Mouse (Mus musculus) stomach, postnatal 0 days (tissue): ENCODE data around the gene Mepe. TPM values are rescaled to one million over a fixed set of nuclear protein-coding genes. Genes with fewer than 3 reads are reported as not detected.
A peak's percentile ranks its signal among the peaks of the same experiment; 100 is the strongest.

ENCODE experiments used
- ATAC-seq: fragments of 200-750 bp; cut with Nextera tagmentation; 2 replicates; pipeline ENCODE4 v1.8.0; 2017; ENCODE audit not compliant: low FRiP score, low TSS enrichment
- DNase-seq: peaks from one replicate; pipeline ENCODE4 v3.0.0-alpha.2; 2016; ENCODE audit warnings: low spot score
- H3K27ac ChIP-seq: fragments of 300-500 bp; sonication (generic); replicated peaks from 2 replicates; pipeline ENCODE4 v1.5.1; 2014; ENCODE audit warnings: mild to moderate bottlenecking, control low read depth
- H3K27me3 ChIP-seq: fragments of 300-500 bp; sonication (generic); 2 replicates; pipeline ENCODE4 v1.6.1; 2014; ENCODE audit warnings: low read length; ENCODE audit not compliant: control insufficient read depth, insufficient read depth
- H3K36me3 ChIP-seq: fragments of 300-500 bp; sonication (generic); 2 replicates; pipeline ENCODE4 v1.6.1; 2014; ENCODE audit warnings: low read length, mixed read lengths; ENCODE audit not compliant: control insufficient read depth, insufficient read depth
- H3K4me1 ChIP-seq: fragments of 300-500 bp; sonication (generic); replicated peaks from 2 replicates; pipeline ENCODE4 v1.6.1; 2014; ENCODE audit warnings: antibody characterized with exemption; ENCODE audit not compliant: control insufficient read depth, insufficient read depth
- H3K4me2 ChIP-seq: fragments of 300-500 bp; sonication (generic); replicated peaks from 2 replicates; pipeline ENCODE4 v1.6.1; 2014; ENCODE audit warnings: low read depth, mild to moderate bottlenecking, control low read depth, moderate library complexity
- H3K4me3 ChIP-seq: fragments of 300-500 bp; sonication (generic); 2 replicates; pipeline ENCODE4 v1.5.1; 2014; ENCODE audit warnings: low read depth, low read length, control low read depth
- H3K9ac ChIP-seq: fragments of 300-500 bp; sonication (generic); 2 replicates; pipeline ENCODE4 v1.6.1; 2014; ENCODE audit warnings: mild to moderate bottlenecking, low read length, control low read depth, mixed read lengths
- H3K9me3 ChIP-seq: fragments of 300-500 bp; sonication (generic); 2 replicates; pipeline ENCODE4 v1.6.1; 2016; ENCODE audit warnings: low read length; ENCODE audit not compliant: control insufficient read depth
- CTCF ChIP-seq: IDR thresholded peaks from 2 replicates; pipeline ENCODE4 v1.5.1; 2016; ENCODE audit warnings: antibody characterized with exemption, low read depth, mild to moderate bottlenecking, moderate library complexity
- EP300 ChIP-seq: optimal IDR thresholded peaks from 2 replicates; pipeline ENCODE3; 2016; ENCODE audit warnings: antibody characterized with exemption
- WGBS: fragments of 180-500 bp; shearing (Covaris S2); extraction: QIAGEN DNeasy Blood & Tissue Kit; methylation state at CpG from one replicate; pipeline ENCODE4 v1.1.7; 2014; 5-methylcytosine and 5-hydroxymethylcytosine counted together
- polyA plus RNA-seq: library from polyadenylated mRNA; unstranded; fragments of >200 nt; fragmentation: Nextera tagmentation; extraction: Ambion mirVana; gene quantifications from 2 replicates; pipeline ENCODE4 v1.2.1, GENCODE M21; 2015

Gene Mepe
- polyA plus RNA-seq, 1 experiment from 2014 or later, result not detected

- TF ChIP-seq CTCF (no peak), EP300 (no peak)
- 90% methylated on average over 4 of the region's 4 CpGs for WGBS
Observed at GRCm38 (mm10) chr5:104340513-104340829, 15.3 kb downstream of the Mepe start.

GRCm38 (mm10) chr5:104342881-104343280 is 17.8 kb downstream of the Mepe start:
- H3K9ac ChIP-seq, result no peak overlapping the region
- no peaks in the 10 kb centered on the region for H3K9me3 ChIP-seq
- H3K36me3 ChIP-seq, result no peaks in the 10 kb centered on the region
- 40% methylated on average over 6 of the region's 6 CpGs for WGBS
- no peak overlapping the region for H3K4me3 ChIP-seq
- TF ChIP-seq CTCF, result peak; percentile 62
- no peak for TF ChIP-seq EP300
- ATAC-seq (no peak), DNase-seq (peak; percentile 32)
- no peaks in the 10 kb centered on the region for H3K4me1 ChIP-seq
- no peak overlapping the region for H3K4me2 ChIP-seq
- H3K27me3 ChIP-seq, result no peaks in the 10 kb centered on the region
- H3K27ac ChIP-seq, result no peak overlapping the region

More at GRCm38 (mm10) chr5:104340513-104340829, 15.3 kb downstream of the Mepe start:
- Histone ChIP-seq H3K27me3 (no peaks in the 10 kb centered on the region), H3K27ac (no peak overlapping the region), H3K36me3 (no peaks in the 10 kb centered on the region), H3K4me3 (no peak overlapping the region), H3K9me3 (no peaks in the 10 kb centered on the region), H3K4me1 (no peaks in the 10 kb centered on the region), H3K4me2 (no peak overlapping the region), H3K9ac (no peak overlapping the region)
- ATAC-seq (no peak), DNase-seq (no peak)

GRCm38 (mm10) chr5:104344526-104345240 is 19.6 kb downstream of the Mepe start:
- Histone ChIP-seq H3K9ac (no peak overlapping the region), H3K27me3 (no peaks in the 10 kb centered on the region), H3K4me3 (no peak overlapping the region), H3K36me3 (no peaks in the 10 kb centered on the region), H3K9me3 (no peaks in the 10 kb centered on the region), H3K4me2 (no peak overlapping the region), H3K27ac (no peak overlapping the region), H3K4me1 (no peaks in the 10 kb centered on the region)
- ATAC-seq (no peak), DNase-seq (no peak)
- no peak for TF ChIP-seq EP300
- peak; percentile 65 for TF ChIP-seq CTCF
- 64% methylated on average over 9 of the region's 9 CpGs for WGBS

GRCm38 (mm10) chr5:104345241-104345630 is 20.1 kb downstream of the Mepe start:
- no peaks in the 10 kb centered on the region for H3K9me3 ChIP-seq
- no peak overlapping the region for H3K4me3 ChIP-seq
- no peak for ATAC-seq
- H3K9ac ChIP-seq, result no peak overlapping the region
- no peak for DNase-seq
- H3K27me3 ChIP-seq, result no peaks in the 10 kb centered on the region
- no peak overlapping the region for H3K27ac ChIP-seq
- H3K4me1 ChIP-seq, result no peaks in the 10 kb centered on the region
- H3K36me3 ChIP-seq, result no peaks in the 10 kb centered on the region
- TF ChIP-seq EP300 (no peak), CTCF (no peak)
- 73% methylated on average over 6 of the region's 6 CpGs for WGBS
- no peak overlapping the region for H3K4me2 ChIP-seq

GRCm38 (mm10) chr5:104351041-104351440 is 25.9 kb downstream of the Mepe start:
- no peak for ATAC-seq
- H3K27me3 ChIP-seq, result no peaks in the 10 kb centered on the region
- H3K4me3 ChIP-seq, result no peak overlapping the region
- no peaks in the 10 kb centered on the region for H3K9me3 ChIP-seq
- H3K36me3 ChIP-seq, result no peaks in the 10 kb centered on the region
- H3K4me1 ChIP-seq, result no peaks in the 10 kb centered on the region
- no peak for TF ChIP-seq CTCF
- TF ChIP-seq EP300, result no peak
- no peak overlapping the region for H3K4me2 ChIP-seq
- H3K27ac ChIP-seq, result no peak overlapping the region
- DNase-seq, result no peak
- H3K9ac ChIP-seq, result no peak overlapping the region
- WGBS, result 63% methylated on average over 1 of the region's 1 CpGs

- no peak for DNase-seq
- no peaks in the 10 kb centered on the region for H3K9me3 ChIP-seq
- H3K4me3 ChIP-seq, result no peak overlapping the region
- no peak for TF ChIP-seq CTCF
- TF ChIP-seq EP300, result no peak
- no peaks in the 10 kb centered on the region for H3K36me3 ChIP-seq
- H3K27me3 ChIP-seq, result no peaks in the 10 kb centered on the region
- H3K27ac ChIP-seq, result no peak overlapping the region
- no peaks in the 10 kb centered on the region for H3K4me1 ChIP-seq
- H3K4me2 ChIP-seq, result no peak overlapping the region
- no peak overlapping the region for H3K9ac ChIP-seq
- 37% methylated on average over 5 of the region's 5 CpGs for WGBS
- no peak for ATAC-seq
Observed at GRCm38 (mm10) chr5:104351874-104352273, 26.7 kb downstream of the Mepe start.
